Mouse (Mus musculus) ES-E14 (cell line): Measurements from ENCODE around the gene Ina.

Experiments used
- CHD2 ChIP-seq: IDR thresholded peaks from 2 replicates; pipeline ENCODE4 v1.6.1; 2014; ENCODE audit warnings: mild to moderate bottlenecking, low read depth, low read length, inconsistent platforms
- HCFC1 ChIP-seq: IDR thresholded peaks from 2 replicates; pipeline ENCODE4 v1.6.1; 2012; ENCODE audit warnings: low read length, inconsistent platforms, borderline replicate concordance; ENCODE audit not compliant: insufficient read depth
- MAFK ChIP-seq: IDR thresholded peaks from 2 replicates; pipeline ENCODE4 v1.6.1; 2014; ENCODE audit warnings: mild to moderate bottlenecking, low read depth, low read length, inconsistent platforms; ENCODE audit not compliant: insufficient read depth
- ZC3H11A ChIP-seq: IDR thresholded peaks from 2 replicates; pipeline ENCODE4 v1.6.1; 2012; ENCODE audit warnings: low read depth, mild to moderate bottlenecking, inconsistent platforms, low read length, borderline replicate concordance
- ZNF384 ChIP-seq: IDR thresholded peaks from 2 replicates; pipeline ENCODE4 v1.6.1; 2012; ENCODE audit warnings: low read depth, low read length, inconsistent platforms

- no peak for TF ChIP-seq MAFK
- no peak for TF ChIP-seq ZC3H11A
- TF ChIP-seq ZNF384 = no peak
- TF ChIP-seq CHD2 = no peak
- no peak for TF ChIP-seq HCFC1
These were observed 46.6 kb upstream of the Ina start for GRCm38 (mm10) chr19:46967861-46968260.
